Mouse (Mus musculus): ENCODE measurements at regions not wholly inside any gene's neighbourhood (a gene's known extent, or its start where the extent isn't known, plus 50 kb on each side); places are given as distances from the start of the nearest gene placed in this dataset.

DNA sequence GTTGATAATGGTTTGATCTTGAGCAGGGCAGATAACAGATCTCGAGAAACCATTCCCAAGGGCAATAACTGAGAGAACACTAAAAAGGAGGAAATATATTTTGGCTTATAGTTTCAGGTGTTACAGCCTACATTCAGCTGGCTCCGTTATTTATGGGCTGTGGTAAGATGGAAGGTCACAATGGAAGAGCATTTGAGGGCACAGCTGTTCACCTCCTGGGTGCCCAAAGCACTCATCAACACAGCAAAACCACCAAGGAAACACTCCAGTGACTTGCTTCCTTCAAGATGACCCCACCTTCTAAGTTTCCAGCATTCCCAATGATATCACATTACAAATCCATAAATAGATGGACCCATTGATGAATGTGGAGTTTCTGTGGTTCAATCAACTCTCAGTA is 286.0 kb upstream of the Adamts9 start:
- no peak for TF ChIP-seq NRF1 (IDR thresholded peaks at IDR 0.05; ENCODE audit: insufficient read depth, low read depth, low read length, poor library complexity, severe bottlenecking)
- TF ChIP-seq POLR2A (IDR thresholded peaks at IDR 0.05; ENCODE audit: control insufficient read depth in 1 of 2, insufficient read depth in 1 of 2, low read depth in 1 of 2, low read length in 2 of 2, poor library complexity in 1 of 2), result no peak
- no peak for TF ChIP-seq GATA1 (IDR thresholded peaks at IDR 0.05; ENCODE audit: low read depth, low read length)
- TF ChIP-seq USF2 (IDR thresholded peaks at IDR 0.05; ENCODE audit: borderline replicate concordance in 1 of 2, insufficient read depth in 1 of 2, low read depth in 1 of 2, low read length in 2 of 2), result no peak
- TF ChIP-seq MAX (IDR thresholded peaks at IDR 0.05; ENCODE audit: low read length), result no peak
- TF ChIP-seq ETS1 (IDR thresholded peaks at IDR 0.05; ENCODE audit: low read depth, low read length), result no peak
- no peak for TF ChIP-seq E2F4 (IDR thresholded peaks at IDR 0.05; ENCODE audit: borderline replicate concordance, low read depth, low read length)
- no peak for TF ChIP-seq ZNF384 (IDR thresholded peaks at IDR 0.05; ENCODE audit: low read depth, low read length)
